Mouse (Mus musculus): Measurements from ENCODE around the gene Med24. TPM values are rescaled to one million over a fixed set of nuclear protein-coding genes. Genes with fewer than 3 reads are reported as not detected.
"Not testable (repeated sequence)": the region's sequence is repeated elsewhere in the genome, so short reads cannot be mapped to it uniquely, and the experiment has no call there.

Gene Med24
- total RNA-seq, 4 experiments from 2014 or later = 118 to 162 (median 138) TPM

GRCm38 (mm10) chr11:98694301-98694700 lies 34.9 kb downstream of the Med24 start:
- no peak for DNase-seq (ENCODE audit: low spot score in 2 of 2)

GRCm38 (mm10) chr11:98693746-98694145 lies 35.5 kb downstream of the Med24 start:
- DNase-seq (ENCODE audit: low spot score in 2 of 2) = no peak

GRCm38 (mm10) chr11:98693201-98693600 lies 36.0 kb downstream of the Med24 start:
- no peak for DNase-seq (ENCODE audit: low spot score in 2 of 2)

- no peak for DNase-seq (ENCODE audit: low spot score in 2 of 2)
These were observed 41.2 kb downstream of the Med24 start for GRCm38 (mm10) chr11:98688009-98688408.

GRCm38 (mm10) chr11:98686976-98687375 lies 42.3 kb downstream of the Med24 start:
- DNase-seq (ENCODE audit: low spot score in 2 of 2) = no peak

GRCm38 (mm10) chr11:98685642-98686041 lies 43.6 kb downstream of the Med24 start:
- no peak for DNase-seq (ENCODE audit: low spot score in 2 of 2)

GRCm38 (mm10) chr11:98682811-98683210 lies 46.4 kb downstream of the Med24 start:
- DNase-seq (ENCODE audit: low spot score in 2 of 2) = no peak

GRCm38 (mm10) chr11:98681786-98682745 lies 47.2 kb downstream of the Med24 start, which contains the start of gene Psmd3:
TSS of gene Psmd3 (plus strand) at chr11:98682554.
- peak; percentile 96 to 97 for DNase-seq (ENCODE audit: low spot score in 2 of 2)

GRCm38 (mm10) chr11:98681186-98681585 lies 48.0 kb downstream of the Med24 start:
- no peak for DNase-seq (ENCODE audit: low spot score in 2 of 2)

- not testable (repeated sequence) for DNase-seq (ENCODE audit: low spot score in 2 of 2)
These were observed 48.6 kb downstream of the Med24 start for GRCm38 (mm10) chr11:98680595-98680994.

GRCm38 (mm10) chr11:98680023-98680422 lies 49.2 kb downstream of the Med24 start:
- DNase-seq (ENCODE audit: low spot score in 2 of 2) = no peak

GRCm38 (mm10) chr11:98675829-98676363 lies 53.3 kb downstream of the Med24 start:
- DNase-seq (ENCODE audit: low spot score in 2 of 2) = no peak

GRCm38 (mm10) chr11:98673136-98673535 lies 56.1 kb downstream of the Med24 start:
- DNase-seq (ENCODE audit: low spot score in 2 of 2) = peak in 1 of 2 experiments; percentile 46

- DNase-seq (ENCODE audit: low spot score in 2 of 2) = no peak
These were observed 56.8 kb downstream of the Med24 start for GRCm38 (mm10) chr11:98672482-98672881.

GRCm38 (mm10) chr11:98671857-98672256 lies 57.4 kb downstream of the Med24 start:
- DNase-seq (ENCODE audit: low spot score in 2 of 2) = no peak

GRCm38 (mm10) chr11:98671284-98671815 lies 57.9 kb downstream of the Med24 start:
- DNase-seq (ENCODE audit: low spot score in 2 of 2) = no peak

GRCm38 (mm10) chr11:98668984-98669383 lies 60.3 kb downstream of the Med24 start:
- DNase-seq (ENCODE audit: low spot score in 2 of 2) = no peak

GRCm38 (mm10) chr11:98664091-98664490 lies 65.1 kb downstream of the Med24 start, which contains the start of gene Gsdma:
TSS of gene Gsdma (plus strand) at chr11:98664351.
- DNase-seq (ENCODE audit: low spot score in 2 of 2) = no peak

- DNase-seq (ENCODE audit: low spot score in 2 of 2) = peak in 1 of 2 experiments; percentile 38
These were observed 68.7 kb downstream of the Med24 start for GRCm38 (mm10) chr11:98660517-98660916.

GRCm38 (mm10) chr11:98655076-98655475 lies 74.2 kb downstream of the Med24 start:
- peak in 1 of 2 experiments; percentile 16 for DNase-seq (ENCODE audit: low spot score in 2 of 2)

Data from layer of hippocampus, adult 8-10 months (tissue).